Mouse (Mus musculus) lung, postnatal 0 days (tissue): ENCODE results near the gene Anapc13.

Experiments
- CTCF ChIP-seq: IDR thresholded peaks from 2 replicates; pipeline ENCODE4 v1.5.1; 2016; ENCODE audit warnings: antibody characterized with exemption, mild to moderate bottlenecking
- EP300 ChIP-seq: IDR thresholded peaks from 2 replicates; pipeline ENCODE4 v1.6.1; 2016; ENCODE audit warnings: antibody characterized with exemption, mild to moderate bottlenecking, control low read depth

GRCm38 (mm10) chr9:102626839-102627225 lies 736 bp downstream of the Anapc13 start:
- TF ChIP-seq EP300, result no peak
- no peak for TF ChIP-seq CTCF
